16 mouse cellular contexts compared by ENCODE assay signal in the genomic region with DNA sequence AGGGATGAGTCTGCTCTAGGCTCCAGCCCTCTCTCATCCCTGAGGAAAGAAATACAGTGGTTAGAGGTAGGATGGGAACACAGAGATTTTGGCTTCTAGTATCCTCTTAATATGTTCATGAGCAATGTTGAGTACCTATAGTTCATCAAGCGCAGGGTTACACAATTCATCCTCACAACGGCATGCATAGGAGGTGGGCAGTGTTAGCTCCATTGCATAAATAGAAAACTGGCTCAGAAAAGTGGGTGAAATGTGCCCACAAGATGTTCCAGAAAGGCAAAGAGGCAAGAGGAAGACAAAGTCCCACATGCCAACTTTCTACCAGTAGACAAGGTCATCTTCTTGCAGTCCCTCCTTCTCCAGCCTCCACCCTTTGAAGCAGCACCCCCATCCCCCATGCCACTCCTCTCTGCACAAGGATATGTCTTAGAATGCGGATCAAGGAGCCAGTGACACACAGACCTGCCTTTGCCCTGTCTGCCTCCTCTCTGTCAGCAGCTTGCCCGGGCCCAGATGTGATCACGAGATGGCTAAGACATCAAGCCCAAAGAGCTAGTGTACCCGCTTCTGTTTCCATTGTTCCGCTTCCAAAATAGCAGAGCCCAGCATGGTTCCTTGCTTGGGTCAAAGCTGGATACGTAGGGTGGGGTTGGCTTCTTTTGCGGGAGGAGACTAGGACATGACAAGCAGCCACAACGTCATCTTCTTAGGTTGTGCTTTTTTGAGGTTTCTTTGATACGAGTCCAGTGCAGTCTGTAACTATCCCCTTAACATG. TPM values are rescaled to one million over a fixed set of nuclear protein-coding genes. Genes with fewer than 3 reads are reported as not detected.
"Had no signal": no experiment of that assay in that cellular context is flagged by ENCODE, and none has a peak within 500 bp of the region (broad histone marks: within the 10 kb centered on the region; RNA-seq: fewer than 3 reads in every experiment).

No protein-coding gene starts in this region.

- DNase-seq: kidney, adult 8-10 months; kidney, postnatal 10 days; kidney, postnatal 36 days; layer of hippocampus, postnatal 36 days; liver; liver, embryonic 13.5 days; lung, adult 2 months; lung, postnatal 14 days; retina, postnatal 1 day; right cerebral cortex, postnatal 4 days; thymus, postnatal 25 days had no signal

RNA-seq across cellular contexts. Expression of gene Kiss1, which starts 11.2 kb away (rescaled TPM):
- total RNA-seq: layer of hippocampus, adult 8-10 months; layer of hippocampus, postnatal 36 days; left cerebral cortex, adult 8-10 months; megakaryocyte, adult 5-6 weeks had no signal

RNA-seq across cellular contexts. Expression of gene Ren1, which starts 17.5 kb away (rescaled TPM):
- total RNA-seq: layer of hippocampus, adult 8-10 months; layer of hippocampus, postnatal 36 days; left cerebral cortex, adult 8-10 months; left cerebral cortex, postnatal 14 days; megakaryocyte, adult 5-6 weeks had no signal

RNA-seq across cellular contexts. Expression of gene Golt1a, which starts 23.2 kb away (rescaled TPM):
- total RNA-seq: layer of hippocampus, adult 8-10 months; layer of hippocampus, postnatal 10 days; layer of hippocampus, postnatal 36 days; megakaryocyte, adult 5-6 weeks had no signal

RNA-seq across cellular contexts. Expression of gene Etnk2, which starts 30.5 kb away (rescaled TPM):
- total RNA-seq: megakaryocyte, adult 5-6 weeks had no signal
